Mouse (Mus musculus): ENCODE measurements around the gene Akt1. TPM values are rescaled to one million over a fixed set of nuclear protein-coding genes. Genes with fewer than 3 reads are reported as not detected.

The Akt1 gene
- polyA plus RNA-seq, 1 experiment from 2014 or later: 26.7 TPM

GRCm38 (mm10) chr12:112604022-112604421 lies 70.7 kb downstream of the Akt1 start:
- H3K4me1 ChIP-seq (ENCODE audit: insufficient read depth): peaks cover under 1% of the 10 kb centered on the region; the same call in 1 of the 2 replicates
- no peak overlapping the region for H3K4me2 ChIP-seq (ENCODE audit: low read depth, low read length)
- WGBS (ENCODE audit: insufficient replicate concordance): 71% methylated on average over 5 of the region's 5 CpGs
- H3K27me3 ChIP-seq (ENCODE audit: insufficient read depth, low read length): no peaks in the 10 kb centered on the region
- H3K9me3 ChIP-seq (ENCODE audit: low read length): no peaks in the 10 kb centered on the region
- H3K9ac ChIP-seq (replicated peaks): no peak overlapping the region
- H3K27ac ChIP-seq (ENCODE audit: low read depth): no peak overlapping the region
- ATAC-seq (no peak; the same call in 1 of the 2 replicates), DNase-seq (no peak)
- TF ChIP-seq EP300 (IDR thresholded peaks at IDR 0.05; ENCODE audit: low read depth): no peak
- TF ChIP-seq CTCF (IDR thresholded peaks at IDR 0.05; ENCODE audit: low read depth): no peak
- H3K4me3 ChIP-seq (ENCODE audit: low read depth, low read length): no peak overlapping the region
- peaks cover 22% of the 10 kb centered on the region for H3K36me3 ChIP-seq (replicated peaks; ENCODE audit: insufficient read depth, low read length)

Small RNAs within 50 kb of the gene (microRNA-seq; reads per million reads assigned to microRNA genes)
- gene Mir6939: not detected

Other genes starting within 250 kb of the Akt1 start
- 0.06 TPM in 1 of 2 replicates, not detected in the other for gene A530016L24Rik, start 185.4 kb downstream of the Akt1 start, polyA plus RNA-seq (2015; fragmentation: Nextera tagmentation; extraction: Ambion mirVana)
- not detected in 2 replicates for gene Tmem179, start 158.1 kb downstream of the Akt1 start, polyA plus RNA-seq (2015; fragmentation: Nextera tagmentation; extraction: Ambion mirVana)
- 1.8 and 1.9 TPM in 2 replicates for gene Inf2, start 86.1 kb downstream of the Akt1 start, polyA plus RNA-seq (2015; fragmentation: Nextera tagmentation; extraction: Ambion mirVana)
- gene Adssl1, start 54.8 kb downstream of the Akt1 start, polyA plus RNA-seq (2015; fragmentation: Nextera tagmentation; extraction: Ambion mirVana): 22.8 and 24.4 TPM in 2 replicates
- gene Siva1, start 30.2 kb downstream of the Akt1 start, polyA plus RNA-seq (2015; fragmentation: Nextera tagmentation; extraction: Ambion mirVana): 55.6 and 62.2 TPM in 2 replicates
- gene Zbtb42, start 3.9 kb upstream of the Akt1 start, polyA plus RNA-seq (2015; fragmentation: Nextera tagmentation; extraction: Ambion mirVana): 1.3 and 1.6 TPM in 2 replicates
- 4.0 and 4.8 TPM in 2 replicates for gene Cep170b, start 45.6 kb upstream of the Akt1 start, polyA plus RNA-seq (2015; fragmentation: Nextera tagmentation; extraction: Ambion mirVana)
- 20.9 and 22.4 TPM in 2 replicates for gene Pld4, start 85.8 kb upstream of the Akt1 start, polyA plus RNA-seq (2015; fragmentation: Nextera tagmentation; extraction: Ambion mirVana)
- gene Ahnak2, start 127.8 kb upstream of the Akt1 start, polyA plus RNA-seq (2015; fragmentation: Nextera tagmentation; extraction: Ambion mirVana): 0.22 and 0.36 TPM in 2 replicates
- 0.69 TPM in 2 replicates for gene Clba1, start 134.1 kb upstream of the Akt1 start, polyA plus RNA-seq (2015; fragmentation: Nextera tagmentation; extraction: Ambion mirVana)
- gene Cdca4, start 154.5 kb upstream of the Akt1 start, polyA plus RNA-seq (2015; fragmentation: Nextera tagmentation; extraction: Ambion mirVana): 29.8 and 30.4 TPM in 2 replicates
- 0.26 and 0.34 TPM in 2 replicates for gene Gpr132, start 193.3 kb upstream of the Akt1 start, polyA plus RNA-seq (2015; fragmentation: Nextera tagmentation; extraction: Ambion mirVana)

Data from liver, postnatal 0 days (tissue).